Mouse (Mus musculus): Measurements from ENCODE around the gene St6galnac6. TPM values are rescaled to one million over a fixed set of nuclear protein-coding genes. Genes with fewer than 3 reads are reported as not detected.
A peak's percentile ranks its signal among the peaks of the same experiment; 100 is the strongest.

The St6galnac6 gene
- polyA plus RNA-seq, 1 experiment from 2014 or later = 13.4 TPM

GRCm38 (mm10) chr2:32644083-32644482 lies 44.6 kb downstream of the St6galnac6 start:
- H3K9me3 ChIP-seq (ENCODE audit: low read length) = no peaks in the 10 kb centered on the region
- no peak for DNase-seq (ENCODE audit: low spot score)
- H3K4me3 ChIP-seq (ENCODE audit: low read depth, low read length) = no peak overlapping the region
- TF ChIP-seq CTCF (IDR thresholded peaks at IDR 0.05) (no peak), EP300 (IDR thresholded peaks at IDR 0.05) (no peak)
- H3K27me3 ChIP-seq (replicated peaks; ENCODE audit: insufficient read depth, low read length) = no peaks in the 10 kb centered on the region
- H3K9ac ChIP-seq (replicated peaks; ENCODE audit: low read depth) = no peak overlapping the region; the same call in 1 of the 2 replicates
- no peak overlapping the region for H3K27ac ChIP-seq (ENCODE audit: low read length)
- H3K4me2 ChIP-seq (replicated peaks; ENCODE audit: low read depth, low read length) = no peak overlapping the region
- ATAC-seq = no peak
- no peaks in the 10 kb centered on the region for H3K36me3 ChIP-seq (ENCODE audit: insufficient read depth, low read length)
- 50% methylated on average over 9 of the region's 9 CpGs for WGBS
- peaks cover 13% of the 10 kb centered on the region; the same call in 1 of the 2 replicates for H3K4me1 ChIP-seq (ENCODE audit: insufficient read depth, low read depth, low read length)

- no peak overlapping the region for H3K27ac ChIP-seq (ENCODE audit: low read length)
- DNase-seq (ENCODE audit: low spot score) = no peak
- H3K36me3 ChIP-seq (ENCODE audit: insufficient read depth, low read length) = no peaks in the 10 kb centered on the region
- no peak overlapping the region for H3K9ac ChIP-seq (replicated peaks; ENCODE audit: low read depth)
- no peaks in the 10 kb centered on the region for H3K9me3 ChIP-seq (ENCODE audit: low read length)
- no peaks in the 10 kb centered on the region for H3K27me3 ChIP-seq (replicated peaks; ENCODE audit: insufficient read depth, low read length)
- no peak overlapping the region for H3K4me2 ChIP-seq (replicated peaks; ENCODE audit: low read depth, low read length)
- 83% methylated on average over 8 of the region's 8 CpGs for WGBS
- peaks cover 13% of the 10 kb centered on the region; the same call in 1 of the 2 replicates for H3K4me1 ChIP-seq (ENCODE audit: insufficient read depth, low read depth, low read length)
- H3K4me3 ChIP-seq (ENCODE audit: low read depth, low read length) = no peak overlapping the region
- no peak for ATAC-seq
- no peak for TF ChIP-seq CTCF (IDR thresholded peaks at IDR 0.05)
- no peak for TF ChIP-seq EP300 (IDR thresholded peaks at IDR 0.05)
These were observed 45.4 kb downstream of the St6galnac6 start for GRCm38 (mm10) chr2:32644799-32645475.

DNA sequence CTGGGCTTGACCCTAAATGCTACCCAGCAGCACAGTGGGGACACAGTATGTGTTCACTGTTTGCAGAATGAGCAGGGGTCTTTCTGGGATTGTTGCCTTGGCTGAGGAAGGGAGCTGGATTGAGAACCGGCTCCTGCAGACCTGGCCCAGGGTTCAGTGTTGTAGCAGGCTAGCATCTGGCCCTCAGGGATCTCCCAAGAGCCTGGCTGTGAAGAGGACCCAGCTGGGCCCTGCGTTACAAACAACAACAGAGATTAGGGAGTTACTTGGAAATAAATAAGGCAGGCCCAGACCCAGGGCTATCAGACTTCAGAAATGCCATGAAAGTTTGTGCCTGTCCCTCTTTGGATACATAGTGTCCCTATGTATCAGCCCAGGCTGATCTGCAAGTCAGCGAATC lies 46.1 kb downstream of the St6galnac6 start:
- H3K9me3 ChIP-seq (ENCODE audit: low read length) = no peaks in the 10 kb centered on the region
- no peaks in the 10 kb centered on the region for H3K36me3 ChIP-seq (ENCODE audit: insufficient read depth, low read length)
- no peak overlapping the region for H3K4me3 ChIP-seq (ENCODE audit: low read depth, low read length)
- H3K27ac ChIP-seq (ENCODE audit: low read length) = peak overlapping the region; percentile 91
- H3K4me2 ChIP-seq (replicated peaks; ENCODE audit: low read depth, low read length) = no peak overlapping the region
- no peak for ATAC-seq
- WGBS = 61% methylated on average over 3 of the region's 3 CpGs
- DNase-seq (ENCODE audit: low spot score) = no peak
- H3K4me1 ChIP-seq (ENCODE audit: insufficient read depth, low read depth, low read length) = peaks cover 13% of the 10 kb centered on the region; the same call in 1 of the 2 replicates
- no peaks in the 10 kb centered on the region for H3K27me3 ChIP-seq (replicated peaks; ENCODE audit: insufficient read depth, low read length)
- H3K9ac ChIP-seq (replicated peaks; ENCODE audit: low read depth) = no peak overlapping the region
- no peak; the same call in 1 of the 2 replicates for TF ChIP-seq CTCF (IDR thresholded peaks at IDR 0.05)
- no peak for TF ChIP-seq EP300 (IDR thresholded peaks at IDR 0.05)

- Histone ChIP-seq H3K4me3 (ENCODE audit: low read depth, low read length) (peak within 1 kb of the TSS; percentile 51), H3K4me2 (replicated peaks; ENCODE audit: low read depth, low read length) (peak within 1 kb of the TSS; percentile 53), H3K9me3 (ENCODE audit: low read length) (no peaks in the 10 kb centered on the region), H3K27me3 (replicated peaks; ENCODE audit: insufficient read depth, low read length) (no peaks in the 10 kb centered on the region), H3K36me3 (ENCODE audit: insufficient read depth, low read length) (no peaks in the 10 kb centered on the region), H3K4me1 (ENCODE audit: insufficient read depth, low read depth, low read length) (peaks cover 13% of the 10 kb centered on the region; the same call in 1 of the 2 replicates), H3K9ac (replicated peaks; ENCODE audit: low read depth) (peak within 1 kb of the TSS; percentile 81), H3K27ac (ENCODE audit: low read length) (peak within 1 kb of the TSS; percentile 91)
- ATAC-seq (peak; percentile 89), DNase-seq (ENCODE audit: low spot score) (peak; percentile 76)
- TF ChIP-seq EP300 (IDR thresholded peaks at IDR 0.05) (peak; percentile 55; the same call in 1 of the 2 replicates), CTCF (IDR thresholded peaks at IDR 0.05) (no peak)
- WGBS = 35% methylated on average over 31 of the region's 31 CpGs
These were observed 47.0 kb downstream of the St6galnac6 start, which contains the start of gene Eng for GRCm38 (mm10) chr2:32646379-32647056. Eng (plus strand) TSS chr2:32646595.

DNA sequence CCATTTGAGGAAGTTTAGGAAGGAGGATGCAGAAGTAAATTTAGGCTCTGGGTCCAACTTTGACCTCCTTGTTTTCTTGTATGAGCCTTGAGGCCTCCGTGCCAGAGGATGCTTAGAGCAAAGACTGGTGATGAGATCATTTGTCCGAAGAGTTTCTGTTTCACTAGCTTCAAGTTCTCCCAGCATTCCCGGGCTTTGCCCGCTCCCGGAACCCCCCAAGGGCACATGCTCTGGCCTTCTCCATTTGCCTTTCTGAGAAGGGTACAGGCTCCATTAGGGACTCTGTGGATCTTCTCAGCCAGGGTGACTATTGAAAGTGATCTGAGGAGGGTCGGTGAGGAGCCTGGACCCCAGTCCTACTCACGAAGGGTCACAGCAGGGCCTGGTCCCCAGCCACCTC lies 47.9 kb downstream of the St6galnac6 start:
- no peak for TF ChIP-seq EP300 (IDR thresholded peaks at IDR 0.05)
- no peak for TF ChIP-seq CTCF (IDR thresholded peaks at IDR 0.05)
- peak; percentile 2; the same call in 1 of the 2 replicates for ATAC-seq
- no peaks in the 10 kb centered on the region for H3K27me3 ChIP-seq (replicated peaks; ENCODE audit: insufficient read depth, low read length)
- peak overlapping the region; percentile 51 for H3K4me3 ChIP-seq (ENCODE audit: low read depth, low read length)
- H3K36me3 ChIP-seq (ENCODE audit: insufficient read depth, low read length) = no peaks in the 10 kb centered on the region
- no peaks in the 10 kb centered on the region for H3K9me3 ChIP-seq (ENCODE audit: low read length)
- peak overlapping the region; percentile 91 for H3K27ac ChIP-seq (ENCODE audit: low read length)
- peaks cover 10% of the 10 kb centered on the region; the same call in 1 of the 2 replicates for H3K4me1 ChIP-seq (ENCODE audit: insufficient read depth, low read depth, low read length)
- peak overlapping the region; percentile 81 for H3K9ac ChIP-seq (replicated peaks; ENCODE audit: low read depth)
- WGBS = 61% methylated on average over 7 of the region's 7 CpGs
- H3K4me2 ChIP-seq (replicated peaks; ENCODE audit: low read depth, low read length) = peak overlapping the region; percentile 53
- peak; percentile 50 for DNase-seq (ENCODE audit: low spot score)

DNA sequence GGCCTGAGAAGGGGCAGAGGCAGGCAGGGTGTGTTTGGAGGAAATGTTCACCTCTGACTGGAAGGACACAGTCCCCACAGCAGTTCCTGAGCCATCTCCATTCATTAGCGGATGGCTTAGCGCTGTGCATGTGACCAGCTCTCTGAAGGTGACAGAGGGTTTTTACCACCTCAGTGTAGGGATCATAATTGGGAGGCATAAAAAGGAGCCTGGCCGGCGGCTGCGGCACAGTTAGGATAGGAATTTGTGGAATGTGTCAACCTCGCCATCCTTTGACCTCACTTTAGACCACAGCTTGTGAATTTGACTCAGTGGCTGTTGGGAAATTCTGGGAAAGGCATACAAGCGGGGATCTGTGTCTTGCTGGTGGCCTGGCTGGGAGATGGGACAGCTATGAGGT lies 54.3 kb downstream of the St6galnac6 start:
- WGBS = 30% methylated on average over 7 of the region's 7 CpGs
- Histone ChIP-seq H3K4me3 (ENCODE audit: low read depth, low read length) (no peak overlapping the region), H3K36me3 (ENCODE audit: insufficient read depth, low read length) (no peaks in the 10 kb centered on the region), H3K4me1 (ENCODE audit: insufficient read depth, low read depth, low read length) (peaks cover 15% of the 10 kb centered on the region), H3K9ac (replicated peaks; ENCODE audit: low read depth) (no peak overlapping the region), H3K27ac (ENCODE audit: low read length) (peak overlapping the region; percentile 86), H3K9me3 (ENCODE audit: low read length) (no peaks in the 10 kb centered on the region), H3K4me2 (replicated peaks; ENCODE audit: low read depth, low read length) (peak overlapping the region; percentile 22; the same call in 1 of the 2 replicates), H3K27me3 (replicated peaks; ENCODE audit: insufficient read depth, low read length) (no peaks in the 10 kb centered on the region)
- DNase-seq (ENCODE audit: low spot score) (no peak), ATAC-seq (no peak)
- TF ChIP-seq CTCF (IDR thresholded peaks at IDR 0.05) (no peak), EP300 (IDR thresholded peaks at IDR 0.05) (no peak)

Measured in lung, postnatal 0 days (tissue).